Mouse (Mus musculus) neural tube, embryonic 13.5 days (tissue): ENCODE results near the gene Rab10. TPM values are rescaled to one million over a fixed set of nuclear protein-coding genes. Genes with fewer than 3 reads are reported as not detected.

ENCODE experiments used
- ATAC-seq: fragments of 200-750 bp; cut with Nextera tagmentation; 2 replicates; pipeline ENCODE4 v1.8.0; 2017; ENCODE audit warnings: low read depth, mild to moderate bottlenecking, moderate TSS enrichment, moderate library complexity
- H3K27ac ChIP-seq: fragments of 300-500 bp; sonication (generic); replicated peaks from 2 replicates; pipeline ENCODE4 v1.5.1; 2015; ENCODE audit warnings: moderate library complexity, mild to moderate bottlenecking, inconsistent platforms
- H3K27me3 ChIP-seq: fragments of 300-500 bp; sonication (generic); 2 replicates; pipeline ENCODE4 v1.6.1; 2015; ENCODE audit warnings: mild to moderate bottlenecking, inconsistent platforms
- H3K36me3 ChIP-seq: fragments of 300-500 bp; sonication (generic); 2 replicates; pipeline ENCODE4 v1.6.1; 2015; ENCODE audit warnings: mild to moderate bottlenecking, inconsistent platforms
- H3K4me1 ChIP-seq: fragments of 300-500 bp; sonication (generic); replicated peaks from 2 replicates; pipeline ENCODE4 v1.6.1; 2015; ENCODE audit warnings: inconsistent platforms
- H3K4me2 ChIP-seq: fragments of 300-500 bp; sonication (generic); 2 replicates; pipeline ENCODE4 v1.6.1; 2015; ENCODE audit warnings: inconsistent platforms, mild to moderate bottlenecking, moderate library complexity
- H3K4me3 ChIP-seq: fragments of 300-500 bp; sonication (generic); 2 replicates; pipeline ENCODE4 v1.5.1; 2015; ENCODE audit warnings: mild to moderate bottlenecking, inconsistent platforms
- H3K9ac ChIP-seq: fragments of 300-500 bp; sonication (generic); 2 replicates; pipeline ENCODE4 v1.6.1; 2015; ENCODE audit warnings: moderate library complexity, mild to moderate bottlenecking, inconsistent platforms
- H3K9me3 ChIP-seq: fragments of 300-500 bp; sonication (generic); 2 replicates; pipeline ENCODE4 v1.6.1; 2016; ENCODE audit warnings: inconsistent platforms
- WGBS: fragments of 180-500 bp; shearing (Covaris S2); methylation state at CpG from one replicate; pipeline ENCODE4 v1.1.7; 2015; 5-methylcytosine and 5-hydroxymethylcytosine counted together
- polyA plus RNA-seq: library from polyadenylated mRNA; unstranded; fragments of >200 nt; fragmentation: Nextera tagmentation; extraction: Ambion mirVana; gene quantifications from 2 replicates; pipeline ENCODE4 v1.2.1, GENCODE M21; 2015

Gene Rab10
- polyA plus RNA-seq, 1 experiment from 2014 or later, result 165 TPM

GRCm38 (mm10) chr12:3255966-3256365 lies 53.8 kb downstream of the Rab10 start:
- no peaks in the 10 kb centered on the region for H3K4me1 ChIP-seq
- H3K9me3 ChIP-seq, result no peaks in the 10 kb centered on the region
- H3K9ac ChIP-seq, result no peak overlapping the region
- H3K4me2 ChIP-seq, result no peak overlapping the region
- no peaks in the 10 kb centered on the region for H3K27me3 ChIP-seq
- peaks cover 54% of the 10 kb centered on the region for H3K36me3 ChIP-seq
- no peak overlapping the region for H3K4me3 ChIP-seq
- no peak for ATAC-seq
- no peak overlapping the region for H3K27ac ChIP-seq

- Histone ChIP-seq H3K27ac (no peak overlapping the region), H3K9me3 (no peaks in the 10 kb centered on the region), H3K27me3 (no peaks in the 10 kb centered on the region), H3K36me3 (peaks cover 56% of the 10 kb centered on the region), H3K4me3 (no peak overlapping the region), H3K9ac (no peak overlapping the region), H3K4me1 (no peaks in the 10 kb centered on the region), H3K4me2 (no peak overlapping the region)
- 97% methylated on average over 2 of the region's 2 CpGs for WGBS
- no peak for ATAC-seq
Measured at GRCm38 (mm10) chr12:3255435-3255834, 54.3 kb downstream of the Rab10 start.

GRCm38 (mm10) chr12:3253591-3253990 lies 56.2 kb downstream of the Rab10 start:
- H3K9me3 ChIP-seq, result no peaks in the 10 kb centered on the region
- no peak for ATAC-seq

GRCm38 (mm10) chr12:3246091-3246490 lies 63.7 kb downstream of the Rab10 start:
- 96% methylated on average over 6 of the region's 6 CpGs for WGBS
- no peak overlapping the region for H3K27ac ChIP-seq
- no peak overlapping the region for H3K9ac ChIP-seq
- peak; percentile 29; the same call in 1 of the 2 replicates for ATAC-seq
- H3K4me1 ChIP-seq, result no peaks in the 10 kb centered on the region
- H3K27me3 ChIP-seq, result no peaks in the 10 kb centered on the region
- H3K9me3 ChIP-seq, result no peaks in the 10 kb centered on the region
- peaks cover 41% of the 10 kb centered on the region for H3K36me3 ChIP-seq
- no peak overlapping the region for H3K4me3 ChIP-seq
- H3K4me2 ChIP-seq, result no peak overlapping the region

More at GRCm38 (mm10) chr12:3253591-3253990, 56.2 kb downstream of the Rab10 start:
- no peak overlapping the region for H3K4me3 ChIP-seq
- H3K27ac ChIP-seq, result no peak overlapping the region
- H3K27me3 ChIP-seq, result no peaks in the 10 kb centered on the region
- H3K36me3 ChIP-seq, result peaks cover 63% of the 10 kb centered on the region
- H3K4me2 ChIP-seq, result no peak overlapping the region
- no peak overlapping the region for H3K9ac ChIP-seq
- H3K4me1 ChIP-seq, result no peaks in the 10 kb centered on the region

- Histone ChIP-seq H3K36me3 (peaks cover 36% of the 10 kb centered on the region), H3K4me1 (peaks cover 7% of the 10 kb centered on the region; the same call in 1 of the 2 replicates), H3K27me3 (no peaks in the 10 kb centered on the region), H3K9me3 (no peaks in the 10 kb centered on the region), H3K4me3 (no peak overlapping the region), H3K9ac (no peak overlapping the region), H3K4me2 (no peak overlapping the region), H3K27ac (no peak overlapping the region)
- ATAC-seq, result no peak
- 92% methylated on average over 1 of the region's 1 CpGs for WGBS
Measured at GRCm38 (mm10) chr12:3239544-3239943, 70.2 kb downstream of the Rab10 start.

- H3K4me3 ChIP-seq, result no peak overlapping the region
- no peak overlapping the region for H3K9ac ChIP-seq
- no peaks in the 10 kb centered on the region for H3K9me3 ChIP-seq
- no peak overlapping the region for H3K27ac ChIP-seq
- H3K4me1 ChIP-seq, result peaks cover 7% of the 10 kb centered on the region; the same call in 1 of the 2 replicates
- H3K27me3 ChIP-seq, result no peaks in the 10 kb centered on the region
- 78% methylated on average over 16 of the region's 16 CpGs for WGBS
- ATAC-seq, result no peak
- peaks cover 36% of the 10 kb centered on the region for H3K36me3 ChIP-seq
- no peak overlapping the region for H3K4me2 ChIP-seq
Measured at GRCm38 (mm10) chr12:3238361-3239051, 71.3 kb downstream of the Rab10 start.

- H3K4me3 ChIP-seq, result no peak overlapping the region
- H3K4me1 ChIP-seq, result peaks cover 7% of the 10 kb centered on the region; the same call in 1 of the 2 replicates
- H3K9me3 ChIP-seq, result no peaks in the 10 kb centered on the region
- 65% methylated on average over 5 of the region's 5 CpGs for WGBS
- H3K27me3 ChIP-seq, result no peaks in the 10 kb centered on the region
- ATAC-seq, result no peak
- H3K27ac ChIP-seq, result no peak overlapping the region
- no peak overlapping the region for H3K4me2 ChIP-seq
- no peak overlapping the region for H3K9ac ChIP-seq
- H3K36me3 ChIP-seq, result peaks cover 36% of the 10 kb centered on the region
Measured at GRCm38 (mm10) chr12:3237799-3238198, 72.0 kb downstream of the Rab10 start.

GRCm38 (mm10) chr12:3236831-3237681 lies 72.7 kb downstream of the Rab10 start:
- Histone ChIP-seq H3K27me3 (no peaks in the 10 kb centered on the region), H3K4me1 (peaks cover 7% of the 10 kb centered on the region; the same call in 1 of the 2 replicates), H3K9me3 (no peaks in the 10 kb centered on the region), H3K27ac (no peak overlapping the region), H3K9ac (no peak overlapping the region), H3K36me3 (peaks cover 36% of the 10 kb centered on the region), H3K4me3 (no peak overlapping the region), H3K4me2 (0 out of 2 replicates have a peak overlapping the region, but pooled peaks have one; percentile 56)
- no peak for ATAC-seq
- 97% methylated on average over 12 of the region's 12 CpGs for WGBS

- Histone ChIP-seq H3K36me3 (peaks cover 36% of the 10 kb centered on the region), H3K9ac (peak overlapping the region; percentile 64), H3K4me1 (peaks cover 7% of the 10 kb centered on the region; the same call in 1 of the 2 replicates), H3K27ac (peak overlapping the region; percentile 87), H3K4me3 (peak overlapping the region; percentile 55), H3K4me2 (peak overlapping the region; percentile 56), H3K27me3 (no peaks in the 10 kb centered on the region), H3K9me3 (no peaks in the 10 kb centered on the region)
- ATAC-seq, result peak; percentile 13
- 62% methylated on average over 14 of the region's 14 CpGs for WGBS
Measured at GRCm38 (mm10) chr12:3236163-3236641, 73.6 kb downstream of the Rab10 start.

GRCm38 (mm10) chr12:3235646-3236161 lies 74.1 kb downstream of the Rab10 start:
- ATAC-seq, result peak; percentile 74
- H3K4me1 ChIP-seq, result peaks cover 7% of the 10 kb centered on the region; the same call in 1 of the 2 replicates
- peak overlapping the region; percentile 87 for H3K27ac ChIP-seq
- WGBS, result 24% methylated on average over 39 of the region's 39 CpGs
- H3K9ac ChIP-seq, result peak overlapping the region; percentile 64
- no peaks in the 10 kb centered on the region for H3K9me3 ChIP-seq
- H3K27me3 ChIP-seq, result no peaks in the 10 kb centered on the region
- H3K4me2 ChIP-seq, result peak overlapping the region; percentile 56
- H3K4me3 ChIP-seq, result peak overlapping the region; percentile 55
- peaks cover 36% of the 10 kb centered on the region for H3K36me3 ChIP-seq

- H3K4me2 ChIP-seq, result peak overlapping the region; percentile 58
- ATAC-seq, result peak; percentile 89
- H3K4me3 ChIP-seq, result peak overlapping the region; percentile 55
- no peaks in the 10 kb centered on the region for H3K27me3 ChIP-seq
- peaks cover 7% of the 10 kb centered on the region; the same call in 1 of the 2 replicates for H3K4me1 ChIP-seq
- H3K36me3 ChIP-seq, result peaks cover 31% of the 10 kb centered on the region
- peak overlapping the region; percentile 64 for H3K9ac ChIP-seq
- WGBS, result 28% methylated on average over 36 of the region's 36 CpGs
- H3K9me3 ChIP-seq, result no peaks in the 10 kb centered on the region
- H3K27ac ChIP-seq, result peak overlapping the region; percentile 87
Measured at GRCm38 (mm10) chr12:3235124-3235631, 74.6 kb downstream of the Rab10 start.

GRCm38 (mm10) chr12:3234061-3234460 lies 75.7 kb downstream of the Rab10 start:
- Histone ChIP-seq H3K4me3 (no peak overlapping the region), H3K36me3 (peaks cover 20% of the 10 kb centered on the region), H3K27ac (no peak overlapping the region), H3K27me3 (no peaks in the 10 kb centered on the region), H3K9me3 (no peaks in the 10 kb centered on the region), H3K9ac (no peak overlapping the region), H3K4me1 (peaks cover 7% of the 10 kb centered on the region; the same call in 1 of the 2 replicates), H3K4me2 (no peak overlapping the region)
- 82% methylated on average over 1 of the region's 1 CpGs for WGBS
- no peak for ATAC-seq
